Mouse (Mus musculus) thymus, adult 2 months (tissue): ENCODE measurements around the gene Ccdc9.

Experiments used
- CTCF ChIP-seq: fragments of 200-500 bp; IDR thresholded peaks from 2 replicates; pipeline ENCODE4 v1.5.1; 2012; ENCODE audit warnings: mild to moderate bottlenecking, control low read depth, low read length, moderate library complexity, borderline replicate concordance; ENCODE audit not compliant: control insufficient read depth, poor library complexity, insufficient read depth; ENCODE audit errors: extremely low read depth
- POLR2A ChIP-seq: fragments of 200-500 bp; IDR thresholded peaks from 2 replicates; pipeline ENCODE4 v1.6.1; 2012; ENCODE audit warnings: mild to moderate bottlenecking, low read length, control low read depth, moderate library complexity; ENCODE audit not compliant: control insufficient read depth, poor library complexity, insufficient read depth; ENCODE audit errors: extremely low read depth

DNA sequence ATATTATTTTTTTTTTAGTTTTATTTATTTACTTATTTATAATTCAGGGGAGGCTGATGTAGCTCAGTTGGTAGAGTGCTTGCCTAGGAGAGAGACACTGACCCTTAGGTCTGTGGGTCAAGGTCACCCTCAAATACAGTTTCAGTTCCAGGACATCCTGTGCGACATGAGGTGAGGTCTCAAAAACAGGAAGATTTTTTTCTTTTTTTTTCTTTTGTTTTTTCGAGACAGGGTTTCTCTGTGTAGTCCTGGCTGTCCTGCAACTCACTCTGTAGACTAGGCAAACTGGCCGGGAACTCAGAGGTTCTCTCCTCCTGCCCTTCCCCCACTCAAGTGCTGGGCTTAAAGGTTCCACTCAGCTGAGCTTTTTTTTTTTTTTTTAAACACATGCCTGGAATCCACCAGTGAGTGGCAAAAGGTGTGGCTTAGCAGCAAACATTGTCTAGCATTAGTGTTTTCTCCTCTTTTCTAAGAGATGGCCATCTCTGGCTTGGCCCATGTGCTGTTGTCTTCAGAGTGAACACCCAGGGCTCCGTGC, 28.7 kb upstream of the Ccdc9 start:
- no peak for TF ChIP-seq CTCF
- TF ChIP-seq POLR2A, result no peak
